Mouse (Mus musculus) A20 (cell line): ENCODE data around the gene Gramd1b.

ENCODE experiments used
- DNase-seq: peaks from one replicate; pipeline ENCODE4 v3.0.0-alpha.2; 2011; ENCODE audit warnings: low read depth, low spot score

The Gramd1b gene

GRCm38 (mm10) chr9:40269880-40270279, 261.3 kb downstream of the Gramd1b start:
- no peak for DNase-seq

GRCm38 (mm10) chr9:40269103-40269861, 261.9 kb downstream of the Gramd1b start, which contains the start of gene Scn3b:
TSS of gene Scn3b (plus strand) at chr9:40269217.
- DNase-seq: no peak

- no peak for DNase-seq
Measured at GRCm38 (mm10) chr9:40268748-40269102, 262.5 kb downstream of the Gramd1b start.

- DNase-seq: no peak
Measured at GRCm38 (mm10) chr9:40268040-40268747, 263.0 kb downstream of the Gramd1b start.

- no peak for DNase-seq
Measured at GRCm38 (mm10) chr9:40263874-40264273, 267.3 kb downstream of the Gramd1b start.

DNA sequence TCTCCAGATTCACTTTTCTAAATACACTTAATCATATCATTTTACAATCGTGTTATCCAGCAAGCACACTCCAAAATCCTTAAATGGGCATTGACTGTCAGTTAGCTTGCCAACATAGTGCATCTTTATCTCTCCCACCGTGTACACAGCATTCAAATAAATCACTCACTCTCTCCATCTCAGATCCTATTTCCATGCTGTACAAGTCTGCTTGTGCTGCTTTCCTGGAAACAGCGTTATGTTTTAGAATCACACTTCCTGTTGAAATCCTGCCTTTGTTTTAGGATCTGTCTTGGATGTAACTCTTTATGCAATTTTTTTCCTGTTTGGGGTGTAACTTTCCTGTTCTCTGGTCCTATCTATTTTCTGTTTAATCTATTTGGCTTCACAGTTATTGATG, 278.7 kb downstream of the Gramd1b start:
- no peak for DNase-seq

DNA sequence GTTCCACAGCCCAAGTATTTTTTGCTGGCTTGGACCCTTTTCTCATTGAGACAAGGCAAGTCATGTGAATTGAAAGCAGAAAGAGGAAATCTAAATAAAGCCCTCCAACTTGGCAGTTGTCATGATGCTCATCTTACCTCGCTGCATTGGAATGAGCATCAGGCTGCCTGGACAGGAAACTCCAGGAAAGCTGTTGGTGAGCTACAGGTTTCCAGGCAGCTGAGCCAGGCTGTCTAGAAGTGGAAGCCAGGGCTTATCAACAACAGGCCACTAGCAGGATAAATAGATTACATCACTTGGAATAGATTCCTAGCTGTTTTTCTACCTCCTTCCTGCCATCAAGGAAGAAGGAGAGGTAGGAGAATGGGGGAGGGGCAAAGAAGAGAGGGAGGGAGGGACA, 282.1 kb downstream of the Gramd1b start:
- no peak for DNase-seq

GRCm38 (mm10) chr9:40246702-40247101, 284.5 kb downstream of the Gramd1b start:
- no peak for DNase-seq

DNA sequence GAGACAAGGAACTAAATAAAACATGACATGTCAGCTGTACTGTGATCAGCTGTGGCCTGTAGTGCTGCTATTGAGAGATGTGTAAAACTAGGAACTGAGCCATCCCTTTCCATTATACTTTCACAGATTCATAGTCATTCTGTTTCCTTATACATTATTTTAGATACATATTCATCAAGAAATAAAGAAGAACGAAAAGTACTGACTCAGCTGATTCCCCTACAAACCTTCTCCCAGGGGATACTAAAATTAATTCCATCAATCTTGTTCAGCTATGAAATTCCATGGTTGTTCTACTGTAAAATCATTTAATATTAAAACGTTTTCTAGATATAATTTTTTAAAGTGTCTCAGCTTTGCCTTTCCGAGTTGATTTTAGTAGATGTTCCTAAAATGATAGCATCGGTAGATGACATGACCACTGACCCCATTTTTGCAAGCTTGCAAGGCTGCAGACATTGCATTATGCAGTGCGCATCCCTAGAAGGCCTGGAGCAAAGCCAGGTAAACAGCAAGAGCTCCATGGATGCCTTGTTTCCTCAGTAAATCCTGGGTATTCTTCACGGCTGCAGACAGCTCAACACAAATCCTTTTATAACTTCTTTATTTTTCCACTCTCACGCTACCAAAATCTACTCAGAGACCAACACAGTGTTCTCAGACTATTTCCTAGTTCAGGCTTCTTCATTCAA, 285.1 kb downstream of the Gramd1b start:
- no peak for DNase-seq

- DNase-seq: no peak
Measured at GRCm38 (mm10) chr9:40245466-40245865, 285.7 kb downstream of the Gramd1b start.
